Mouse (Mus musculus) ES-E14 (cell line): ENCODE measurements around the gene Ankrd13a. TPM values are rescaled to one million over a fixed set of nuclear protein-coding genes. Genes with fewer than 3 reads are reported as not detected.

Experiments used
- DNase-seq: peaks from one replicate; pipeline ENCODE4 v3.0.0-alpha.2; 2013; ENCODE audit warnings: low read depth, low spot score
- H3K27ac ChIP-seq: 2 replicates; pipeline ENCODE4 v1.5.1; 2012; ENCODE audit warnings: low read depth, mild to moderate bottlenecking, low read length, moderate library complexity, mixed read lengths; ENCODE audit not compliant: poor library complexity, insufficient read depth, severe bottlenecking
- H3K36me3 ChIP-seq: 2 replicates; pipeline ENCODE4 v1.6.1; 2012; ENCODE audit warnings: mild to moderate bottlenecking, low read length, moderate library complexity, mixed read lengths; ENCODE audit not compliant: control insufficient read depth, poor library complexity, insufficient read depth, severe bottlenecking
- H3K4me1 ChIP-seq, 2 experiments: fragments of 150-350 bp in 1 of 2; sonication (generic) in 1 of 2; 2 replicates each; pipeline ENCODE4 v1.6.1; 2012; ENCODE audit warnings: low read length in 2 of 2, mild to moderate bottlenecking in 1 of 2, mixed read lengths in 1 of 2; ENCODE audit not compliant: control insufficient read depth in 2 of 2, insufficient read depth in 2 of 2, poor library complexity in 1 of 2
- H3K4me3 ChIP-seq, 2 experiments: fragments of 150-350 bp in 1 of 2; sonication (generic) in 1 of 2; 2 replicates each; pipeline ENCODE4 v1.5.1; 2012; ENCODE audit warnings: low read length in 2 of 2, low read depth in 1 of 2, mild to moderate bottlenecking in 1 of 2, mixed read lengths in 1 of 2; ENCODE audit not compliant: insufficient read depth in 1 of 2, poor library complexity in 1 of 2, severe bottlenecking in 1 of 2
- H3K9ac ChIP-seq: 2 replicates; pipeline ENCODE4 v1.6.1; 2012; ENCODE audit warnings: low read depth, mild to moderate bottlenecking, low read length, mixed read lengths; ENCODE audit not compliant: poor library complexity, insufficient read depth, severe bottlenecking
- H3K9me3 ChIP-seq: fragments of 150-350 bp; sonication (generic); 2 replicates; pipeline ENCODE4 v1.6.1; 2012; ENCODE audit warnings: low read depth, mild to moderate bottlenecking, low read length; ENCODE audit not compliant: control insufficient read depth, insufficient read depth
- CHD2 ChIP-seq: IDR thresholded peaks from 2 replicates; pipeline ENCODE4 v1.6.1; 2014; ENCODE audit warnings: mild to moderate bottlenecking, low read depth, low read length, inconsistent platforms
- HCFC1 ChIP-seq: IDR thresholded peaks from 2 replicates; pipeline ENCODE4 v1.6.1; 2012; ENCODE audit warnings: low read length, inconsistent platforms, borderline replicate concordance; ENCODE audit not compliant: insufficient read depth
- MAFK ChIP-seq: IDR thresholded peaks from 2 replicates; pipeline ENCODE4 v1.6.1; 2014; ENCODE audit warnings: mild to moderate bottlenecking, low read depth, low read length, inconsistent platforms; ENCODE audit not compliant: insufficient read depth
- ZC3H11A ChIP-seq: IDR thresholded peaks from 2 replicates; pipeline ENCODE4 v1.6.1; 2012; ENCODE audit warnings: low read depth, mild to moderate bottlenecking, inconsistent platforms, low read length, borderline replicate concordance
- ZNF384 ChIP-seq: IDR thresholded peaks from 2 replicates; pipeline ENCODE4 v1.6.1; 2012; ENCODE audit warnings: low read depth, low read length, inconsistent platforms
- in situ Hi-C, 2 experiments: fragments of 600-800 bp; cut with MboI; formaldehyde crosslinking; loops; one replicate each; pipeline ENCODE4 v1.15.1; 2025; ENCODE audit warnings: low sequenced_read_pairs in 2 of 2, inconsistent platforms in 1 of 2; ENCODE audit not compliant: unreplicated experiment in 2 of 2
- total RNA-seq: library from RNA; depleted of rRNA; stranded (reverse); fragments of 300-350 nt; gene quantifications from 2 replicates; pipeline ENCODE4 v1.2.3, GENCODE M21; 2012

Ankrd13a gene
- total RNA-seq, 1 experiment = 66.4 TPM

- H3K9me3 ChIP-seq = no peaks in the 10 kb centered on the region
- no peak overlapping the region for H3K9ac ChIP-seq
- no peak for DNase-seq
- peaks cover 2 to 8% of the 10 kb centered on the region in 2 experiments; a peak in 2 of 4 replicates for H3K4me1 ChIP-seq
- in situ Hi-C loops = no loop called here
- H3K27ac ChIP-seq = no peak overlapping the region
- no peak overlapping the region for H3K4me3 ChIP-seq
- TF ChIP-seq HCFC1 (no peak), CHD2 (no peak), ZC3H11A (no peak), MAFK (no peak), ZNF384 (no peak)
- peaks cover 12% of the 10 kb centered on the region; the same call in 1 of the 2 replicates for H3K36me3 ChIP-seq
These were observed 42.1 kb downstream of the Ankrd13a start for GRCm38 (mm10) chr5:114816599-114816998.

DNA sequence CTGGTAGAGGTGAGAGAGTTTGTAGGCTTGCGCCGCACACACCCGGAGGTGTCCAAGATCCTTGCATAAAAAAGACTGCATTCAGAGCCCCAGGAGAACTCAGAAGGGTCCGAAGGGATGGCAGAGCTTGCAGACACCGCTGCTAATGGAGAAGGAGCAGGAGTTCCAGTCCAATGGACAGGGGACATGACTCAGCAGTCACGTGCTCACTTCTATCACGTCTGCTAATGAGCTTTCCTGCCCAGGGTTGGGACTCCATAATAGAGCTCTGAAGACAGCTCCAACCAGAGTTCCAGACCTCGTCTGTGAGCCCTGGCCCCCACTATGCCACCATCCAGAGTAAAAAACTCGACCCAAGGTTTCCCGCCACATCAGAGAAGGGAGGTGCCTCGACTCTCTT lies 43.6 kb downstream of the Ankrd13a start:
- TF ChIP-seq CHD2 (no peak), ZC3H11A (no peak), ZNF384 (no peak), MAFK (0 out of 2 replicates have a peak, but pooled peaks have one; percentile 13), HCFC1 (no peak)
- peaks cover 0 to 8% of the 10 kb centered on the region in 2 experiments; a peak in 2 of 4 replicates for H3K4me1 ChIP-seq
- H3K36me3 ChIP-seq = peaks cover 10% of the 10 kb centered on the region
- H3K27ac ChIP-seq = peak overlapping the region; percentile 49
- no peaks in the 10 kb centered on the region for H3K9me3 ChIP-seq
- peak overlapping the region; percentile 55; the same call in 1 of the 2 replicates for H3K9ac ChIP-seq
- in situ Hi-C loops = no loop called here
- DNase-seq = no peak
- 0 out of 4 replicates have a peak overlapping the region, but pooled peaks of 1 of the 2 experiments have one; percentile 14 for H3K4me3 ChIP-seq

- peaks cover 2 to 19% of the 10 kb centered on the region in 2 experiments; a peak in 2 of 4 replicates for H3K4me1 ChIP-seq
- peak within 1 kb of the TSS; percentile 71 for H3K27ac ChIP-seq
- no peaks in the 10 kb centered on the region for H3K9me3 ChIP-seq
- TF ChIP-seq ZC3H11A (no peak), ZNF384 (peak; percentile 59; the same call in 1 of the 2 replicates), CHD2 (no peak)
- H3K9ac ChIP-seq = peak within 1 kb of the TSS; percentile 95
- H3K4me3 ChIP-seq = peak within 1 kb of the TSS; percentile 87 to 100
- peaks cover 8% of the 10 kb centered on the region for H3K36me3 ChIP-seq
- DNase-seq = peak; percentile 68
- in situ Hi-C loops = no loop called here
These were observed 48.6 kb downstream of the Ankrd13a start, which contains the start of gene 1500011B03Rik for GRCm38 (mm10) chr5:114822796-114823688. Gene 1500011B03Rik, minus strand, starts transcription at chr5:114823468.

- DNase-seq = peak; percentile 65
- no peak overlapping the region; the same call in 1 of the 2 replicates for H3K9ac ChIP-seq
- H3K27ac ChIP-seq = peak overlapping the region; percentile 49; the same call in 1 of the 2 replicates
- peaks cover 8% of the 10 kb centered on the region for H3K36me3 ChIP-seq
- peaks cover 2 to 11% of the 10 kb centered on the region in 2 experiments; a peak in 2 of 4 replicates for H3K4me1 ChIP-seq
- in situ Hi-C loops = no loop called here
- H3K4me3 ChIP-seq = peak overlapping the region; percentile 41 to 50
- TF ChIP-seq ZC3H11A (no peak), HCFC1 (peak; percentile 20; the same call in 1 of the 2 replicates)
- no peaks in the 10 kb centered on the region for H3K9me3 ChIP-seq
These were observed 49.7 kb downstream of the Ankrd13a start for GRCm38 (mm10) chr5:114824197-114824596.
